Mouse (Mus musculus): ENCODE data around the gene Cdca7l. TPM values are rescaled to one million over a fixed set of nuclear protein-coding genes. Genes with fewer than 3 reads are reported as not detected.

The Cdca7l gene
- polyA plus RNA-seq, 1 experiment from 2014 or later: 41.6 TPM

DNA sequence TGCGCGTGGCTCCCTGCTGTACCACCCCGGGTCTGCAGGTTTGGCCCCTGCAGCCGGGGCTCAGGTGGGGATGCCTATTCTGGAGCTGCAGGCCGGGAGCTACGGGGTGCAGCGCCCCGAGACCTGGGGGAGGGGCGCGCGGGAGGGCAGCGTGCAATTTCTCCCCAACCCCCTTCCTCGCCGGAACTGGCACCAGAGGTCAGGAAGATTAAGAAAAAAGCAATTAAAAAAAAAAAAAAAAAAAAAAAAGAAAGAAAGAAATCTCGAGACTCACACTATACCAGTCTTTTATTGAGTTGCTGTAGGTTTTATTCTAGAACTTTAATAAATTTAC, 40.0 kb downstream of the Cdca7l start:
- Histone ChIP-seq H3K4me3 (replicated peaks) (peak overlapping the region; percentile 81), H3K27me3 (peaks cover 15% of the 10 kb centered on the region; the same call in 1 of the 2 replicates), H3K9ac (peak overlapping the region; percentile 85), H3K27ac (0 out of 2 replicates have a peak overlapping the region, but pooled peaks have one; percentile 81), H3K4me2 (peak overlapping the region; percentile 94), H3K4me1 (peaks cover 11% of the 10 kb centered on the region), H3K36me3 (replicated peaks) (no peaks in the 10 kb centered on the region), H3K9me3 (no peaks in the 10 kb centered on the region)
- ATAC-seq (ENCODE audit: low FRiP score): no peak
- WGBS: 0% methylated on average over 15 of the region's 15 CpGs

- Histone ChIP-seq H3K4me1 (peaks cover 11% of the 10 kb centered on the region), H3K9ac (peak overlapping the region; percentile 29; the same call in 1 of the 2 replicates), H3K27me3 (peaks cover 15% of the 10 kb centered on the region; the same call in 1 of the 2 replicates), H3K4me3 (replicated peaks) (peak overlapping the region; percentile 81), H3K36me3 (replicated peaks) (no peaks in the 10 kb centered on the region), H3K9me3 (no peaks in the 10 kb centered on the region), H3K4me2 (peak overlapping the region; percentile 94), H3K27ac (no peak overlapping the region)
- no peak for ATAC-seq (ENCODE audit: low FRiP score)
- WGBS: 22% methylated on average over 2 of the region's 2 CpGs
Measured at GRCm38 (mm10) chr12:117844917-117845316, 40.8 kb downstream of the Cdca7l start.

- ATAC-seq (ENCODE audit: low FRiP score): no peak
- WGBS: 91% methylated on average over 6 of the region's 6 CpGs
Measured at GRCm38 (mm10) chr12:117848621-117849020, 44.5 kb downstream of the Cdca7l start.

GRCm38 (mm10) chr12:117850472-117850871, 46.4 kb downstream of the Cdca7l start:
- Histone ChIP-seq H3K27ac (no peak overlapping the region), H3K36me3 (replicated peaks) (no peaks in the 10 kb centered on the region), H3K4me2 (no peak overlapping the region), H3K27me3 (no peaks in the 10 kb centered on the region), H3K9me3 (no peaks in the 10 kb centered on the region), H3K9ac (no peak overlapping the region), H3K4me1 (no peaks in the 10 kb centered on the region), H3K4me3 (replicated peaks) (no peak overlapping the region)
- ATAC-seq (ENCODE audit: low FRiP score): no peak
- WGBS: 22% methylated on average over 10 of the region's 10 CpGs

More at GRCm38 (mm10) chr12:117848621-117849020, 44.5 kb downstream of the Cdca7l start:
- Histone ChIP-seq H3K4me2 (no peak overlapping the region), H3K36me3 (replicated peaks) (no peaks in the 10 kb centered on the region), H3K27me3 (no peaks in the 10 kb centered on the region), H3K9ac (no peak overlapping the region), H3K4me3 (replicated peaks) (no peak overlapping the region), H3K27ac (no peak overlapping the region), H3K9me3 (no peaks in the 10 kb centered on the region), H3K4me1 (peaks cover 7% of the 10 kb centered on the region)

DNA sequence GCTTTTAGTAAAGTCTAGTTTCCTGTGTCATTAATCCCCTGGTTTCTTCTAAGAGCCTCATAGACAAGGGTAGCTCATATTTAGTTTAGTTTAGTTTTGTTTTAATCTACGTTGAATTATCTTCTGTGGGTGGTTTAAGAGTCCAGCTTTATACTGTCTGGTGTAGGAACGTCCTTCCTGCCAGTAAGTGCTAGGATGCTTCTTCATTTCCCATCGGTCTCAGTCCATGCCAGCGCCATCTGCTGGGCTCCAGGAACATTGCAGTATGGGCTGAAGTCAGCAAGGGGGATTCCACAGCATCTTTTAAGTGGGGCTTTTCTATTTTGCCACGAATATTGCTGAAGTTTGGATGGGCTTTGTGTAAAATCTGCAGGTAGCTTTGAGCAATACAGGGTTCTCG, 49.2 kb downstream of the Cdca7l start:
- H3K27me3 ChIP-seq: no peaks in the 10 kb centered on the region
- no peak overlapping the region for H3K27ac ChIP-seq
- H3K9me3 ChIP-seq: no peaks in the 10 kb centered on the region
- no peaks in the 10 kb centered on the region for H3K4me1 ChIP-seq
- H3K36me3 ChIP-seq (replicated peaks): no peaks in the 10 kb centered on the region
- no peak overlapping the region for H3K4me3 ChIP-seq (replicated peaks)
- peak; percentile 57; the same call in 1 of the 2 replicates for ATAC-seq (ENCODE audit: low FRiP score)
- no peak overlapping the region for H3K9ac ChIP-seq
- WGBS: 31% methylated on average over 6 of the region's 6 CpGs
- H3K4me2 ChIP-seq: no peak overlapping the region

- Histone ChIP-seq H3K4me1 (no peaks in the 10 kb centered on the region), H3K4me3 (replicated peaks) (no peak overlapping the region), H3K9me3 (no peaks in the 10 kb centered on the region), H3K9ac (no peak overlapping the region), H3K27ac (no peak overlapping the region), H3K4me2 (no peak overlapping the region), H3K36me3 (replicated peaks) (no peaks in the 10 kb centered on the region; the same call in 1 of the 2 replicates), H3K27me3 (no peaks in the 10 kb centered on the region)
- WGBS: 78% methylated on average over 9 of the region's 9 CpGs
- no peak for ATAC-seq (ENCODE audit: low FRiP score)
Measured at GRCm38 (mm10) chr12:117857023-117857422, 52.9 kb downstream of the Cdca7l start.

GRCm38 (mm10) chr12:117857884-117858283, 53.8 kb downstream of the Cdca7l start:
- no peaks in the 10 kb centered on the region for H3K4me1 ChIP-seq
- no peak overlapping the region for H3K9ac ChIP-seq
- no peaks in the 10 kb centered on the region; the same call in 1 of the 2 replicates for H3K36me3 ChIP-seq (replicated peaks)
- H3K9me3 ChIP-seq: no peaks in the 10 kb centered on the region
- WGBS: 92% methylated on average over 6 of the region's 6 CpGs
- no peak for ATAC-seq (ENCODE audit: low FRiP score)
- H3K4me2 ChIP-seq: no peak overlapping the region
- H3K27ac ChIP-seq: no peak overlapping the region
- H3K4me3 ChIP-seq (replicated peaks): no peak overlapping the region
- no peaks in the 10 kb centered on the region for H3K27me3 ChIP-seq

DNA sequence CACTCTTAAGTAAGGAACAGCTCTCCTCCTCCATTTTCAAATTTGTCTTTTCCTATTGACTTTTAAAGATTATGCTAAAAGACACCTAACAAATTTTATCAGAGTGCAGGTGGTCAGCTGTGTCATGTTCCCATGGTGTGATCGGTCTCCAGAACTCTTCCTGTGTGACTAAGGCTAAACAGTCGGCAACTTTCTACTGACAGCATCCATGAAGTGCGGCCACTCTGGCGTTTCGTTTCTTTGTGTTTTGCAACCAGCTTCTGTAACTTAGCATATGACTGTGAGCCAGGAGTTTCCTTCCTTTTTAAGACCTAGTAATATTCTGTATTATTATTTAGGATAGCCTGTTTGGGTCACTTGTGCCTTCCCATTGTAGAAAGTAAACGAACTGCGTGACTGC, 56.8 kb downstream of the Cdca7l start:
- Histone ChIP-seq H3K36me3 (replicated peaks) (peaks cover 5% of the 10 kb centered on the region; the same call in 1 of the 2 replicates), H3K27me3 (no peaks in the 10 kb centered on the region), H3K4me1 (no peaks in the 10 kb centered on the region), H3K4me3 (replicated peaks) (no peak overlapping the region), H3K9ac (no peak overlapping the region), H3K9me3 (no peaks in the 10 kb centered on the region), H3K4me2 (no peak overlapping the region), H3K27ac (no peak overlapping the region)
- WGBS: 76% methylated on average over 7 of the region's 7 CpGs
- no peak for ATAC-seq (ENCODE audit: low FRiP score)

GRCm38 (mm10) chr12:117861249-117861648, 57.2 kb downstream of the Cdca7l start:
- Histone ChIP-seq H3K9ac (no peak overlapping the region), H3K36me3 (replicated peaks) (peaks cover 5% of the 10 kb centered on the region; the same call in 1 of the 2 replicates), H3K27me3 (no peaks in the 10 kb centered on the region), H3K4me3 (replicated peaks) (no peak overlapping the region), H3K4me2 (no peak overlapping the region), H3K4me1 (no peaks in the 10 kb centered on the region), H3K27ac (no peak overlapping the region), H3K9me3 (no peaks in the 10 kb centered on the region)
- WGBS: 60% methylated on average over 3 of the region's 3 CpGs
- no peak for ATAC-seq (ENCODE audit: low FRiP score)

DNA sequence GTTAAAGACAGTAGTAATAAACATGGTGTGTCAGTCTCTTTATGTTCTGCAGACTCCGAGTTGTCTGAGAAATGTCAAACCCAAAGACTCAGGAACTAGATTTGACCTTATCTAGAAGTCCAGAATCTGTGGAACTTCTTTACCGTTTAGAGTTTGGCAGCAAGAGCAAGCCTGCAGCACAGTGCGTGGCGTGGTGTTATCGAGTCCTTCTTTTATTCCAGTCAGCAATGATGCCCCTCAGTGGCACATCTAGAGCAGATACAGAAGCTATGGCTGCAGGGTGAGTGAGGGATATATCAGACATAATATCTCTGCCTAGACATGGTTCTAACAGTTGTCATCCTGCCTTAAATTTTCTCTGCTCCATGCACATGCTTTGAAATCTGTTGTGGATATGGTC, 58.6 kb downstream of the Cdca7l start:
- Histone ChIP-seq H3K27me3 (no peaks in the 10 kb centered on the region), H3K9ac (no peak overlapping the region), H3K36me3 (replicated peaks) (peaks cover 18% of the 10 kb centered on the region), H3K9me3 (no peaks in the 10 kb centered on the region), H3K4me2 (no peak overlapping the region), H3K4me3 (replicated peaks) (no peak overlapping the region), H3K4me1 (no peaks in the 10 kb centered on the region), H3K27ac (no peak overlapping the region)
- 90% methylated on average over 5 of the region's 5 CpGs for WGBS
- no peak for ATAC-seq (ENCODE audit: low FRiP score)

GRCm38 (mm10) chr12:117867708-117868564, 63.8 kb downstream of the Cdca7l start:
- Histone ChIP-seq H3K27ac (no peak overlapping the region), H3K27me3 (no peaks in the 10 kb centered on the region), H3K9me3 (peaks cover 6% of the 10 kb centered on the region; the same call in 1 of the 2 replicates), H3K4me2 (no peak overlapping the region), H3K9ac (no peak overlapping the region), H3K4me1 (no peaks in the 10 kb centered on the region), H3K4me3 (replicated peaks) (no peak overlapping the region), H3K36me3 (replicated peaks) (peaks cover 32% of the 10 kb centered on the region)
- 94% methylated on average over 4 of the region's 4 CpGs for WGBS
- no peak for ATAC-seq (ENCODE audit: low FRiP score)

- no peak for ATAC-seq (ENCODE audit: low FRiP score)
- no peaks in the 10 kb centered on the region for H3K4me1 ChIP-seq
- no peak overlapping the region for H3K27ac ChIP-seq
- peaks cover 50% of the 10 kb centered on the region for H3K36me3 ChIP-seq (replicated peaks)
- no peaks in the 10 kb centered on the region for H3K27me3 ChIP-seq
- WGBS: 79% methylated on average over 5 of the region's 5 CpGs
- H3K9ac ChIP-seq: no peak overlapping the region
- H3K9me3 ChIP-seq: peaks cover 6% of the 10 kb centered on the region; the same call in 1 of the 2 replicates
- H3K4me2 ChIP-seq: no peak overlapping the region
- no peak overlapping the region for H3K4me3 ChIP-seq (replicated peaks)
Measured at GRCm38 (mm10) chr12:117872265-117872664, 68.2 kb downstream of the Cdca7l start.

- Histone ChIP-seq H3K4me1 (no peaks in the 10 kb centered on the region), H3K36me3 (replicated peaks) (peaks cover 43% of the 10 kb centered on the region), H3K27ac (no peak overlapping the region), H3K4me3 (replicated peaks) (no peak overlapping the region), H3K9ac (no peak overlapping the region), H3K27me3 (no peaks in the 10 kb centered on the region), H3K4me2 (no peak overlapping the region), H3K9me3 (no peaks in the 10 kb centered on the region)
- ATAC-seq (ENCODE audit: low FRiP score): no peak
- 92% methylated on average over 13 of the region's 13 CpGs for WGBS
Measured at GRCm38 (mm10) chr12:117878341-117878740, 74.3 kb downstream of the Cdca7l start.
